Mouse (Mus musculus) megakaryocyte, embryonic 14.5 days (primary cell): ENCODE data around the gene Gm10964. TPM values are rescaled to one million over a fixed set of nuclear protein-coding genes. Genes with fewer than 3 reads are reported as not detected.
A peak's percentile ranks its signal among the peaks of the same experiment; 100 is the strongest.

Source experiments
- H3K27me3 ChIP-seq: replicated peaks from 2 replicates; pipeline ENCODE3; 2012; ENCODE audit warnings: inconsistent platforms
- H3K36me3 ChIP-seq: replicated peaks from 2 replicates; pipeline ENCODE3; 2012; ENCODE audit warnings: low read length, inconsistent platforms, mixed read lengths
- H3K4me1 ChIP-seq: 2 replicates; pipeline ENCODE4 v1.6.1; 2012; ENCODE audit warnings: inconsistent platforms
- H3K4me3 ChIP-seq: replicated peaks from 2 replicates; pipeline ENCODE3; 2012; ENCODE audit warnings: moderate library complexity, mild to moderate bottlenecking, inconsistent platforms
- H3K9me3 ChIP-seq: 2 replicates; pipeline ENCODE4 v1.6.1; 2012; ENCODE audit warnings: inconsistent platforms
- FLI1 ChIP-seq: IDR thresholded peaks from 2 replicates; pipeline ENCODE4 v1.6.1; 2012; ENCODE audit warnings: low read length, inconsistent platforms, mixed read lengths
- GATA1 ChIP-seq: IDR thresholded peaks from 3 replicates; pipeline ENCODE4 v1.6.1; 2012; ENCODE audit warnings: mixed read lengths, low read length, inconsistent platforms, borderline replicate concordance
- polyA plus RNA-seq: library from polyadenylated mRNA; stranded (reverse); fragments of >175 nt; gene quantifications from 2 replicates; pipeline ENCODE4 v1.2.3, GENCODE M21; 2012; ENCODE audit warnings: low replicate concordance; ENCODE audit not compliant: insufficient read depth

The Gm10964 gene
- polyA plus RNA-seq, 1 experiment, result not detected

GRCm38 (mm10) chr3:103733799-103734695 lies 5.1 kb upstream of the Gm10964 start:
- H3K4me1 ChIP-seq, result peaks cover 56% of the 10 kb centered on the region
- no peak for TF ChIP-seq FLI1
- no peak for TF ChIP-seq GATA1
- no peak overlapping the region for H3K4me3 ChIP-seq
- H3K27me3 ChIP-seq, result no peaks in the 10 kb centered on the region
- H3K9me3 ChIP-seq, result no peaks in the 10 kb centered on the region
- peaks cover 76% of the 10 kb centered on the region for H3K36me3 ChIP-seq

- Histone ChIP-seq H3K36me3 (peaks cover 82% of the 10 kb centered on the region), H3K27me3 (no peaks in the 10 kb centered on the region), H3K4me1 (peaks cover 56% of the 10 kb centered on the region), H3K4me3 (no peak overlapping the region), H3K9me3 (no peaks in the 10 kb centered on the region)
- TF ChIP-seq GATA1, result no peak
- no peak for TF ChIP-seq FLI1
These were observed 4.3 kb upstream of the Gm10964 start for GRCm38 (mm10) chr3:103734696-103735519.

- Histone ChIP-seq H3K4me1 (peaks cover 62% of the 10 kb centered on the region), H3K4me3 (no peak overlapping the region), H3K36me3 (peaks cover 85% of the 10 kb centered on the region), H3K27me3 (no peaks in the 10 kb centered on the region), H3K9me3 (no peaks in the 10 kb centered on the region)
- TF ChIP-seq GATA1 (no peak), FLI1 (no peak)
These were observed 3.2 kb upstream of the Gm10964 start for GRCm38 (mm10) chr3:103735776-103736600.

GRCm38 (mm10) chr3:103737061-103737754 lies 2.0 kb upstream of the Gm10964 start:
- TF ChIP-seq FLI1, result no peak
- no peak for TF ChIP-seq GATA1
- Histone ChIP-seq H3K36me3 (peaks cover 91% of the 10 kb centered on the region), H3K4me3 (no peak overlapping the region), H3K4me1 (peaks cover 60% of the 10 kb centered on the region), H3K9me3 (no peaks in the 10 kb centered on the region), H3K27me3 (no peaks in the 10 kb centered on the region)

GRCm38 (mm10) chr3:103737778-103738571 lies 1.2 kb upstream of the Gm10964 start, which contains the start of gene Olfml3:
Olfml3 (minus strand) TSS chr3:103738001.
- no peaks in the 10 kb centered on the region for H3K27me3 ChIP-seq
- peak within 1 kb of the TSS; percentile 82 for H3K4me3 ChIP-seq
- H3K9me3 ChIP-seq, result no peaks in the 10 kb centered on the region
- H3K36me3 ChIP-seq, result peaks cover 95% of the 10 kb centered on the region
- TF ChIP-seq FLI1 (no peak), GATA1 (no peak)
- peaks cover 62% of the 10 kb centered on the region for H3K4me1 ChIP-seq

- TF ChIP-seq FLI1, result no peak
- TF ChIP-seq GATA1, result no peak
- Histone ChIP-seq H3K27me3 (no peaks in the 10 kb centered on the region), H3K36me3 (peaks cover 100% of the 10 kb centered on the region), H3K4me1 (peaks cover 60% of the 10 kb centered on the region), H3K9me3 (no peaks in the 10 kb centered on the region), H3K4me3 (no peak overlapping the region)
These were observed 1.2 kb downstream of the Gm10964 start for GRCm38 (mm10) chr3:103740342-103740741.

GRCm38 (mm10) chr3:103743208-103743607 lies 4.0 kb downstream of the Gm10964 start:
- TF ChIP-seq GATA1, result no peak
- no peak for TF ChIP-seq FLI1
- H3K36me3 ChIP-seq, result peaks cover 100% of the 10 kb centered on the region

More at GRCm38 (mm10) chr3:103743208-103743607, 4.0 kb downstream of the Gm10964 start:
- H3K27me3 ChIP-seq, result no peaks in the 10 kb centered on the region
- H3K4me3 ChIP-seq, result no peak overlapping the region
- peaks cover 77% of the 10 kb centered on the region for H3K4me1 ChIP-seq
- no peaks in the 10 kb centered on the region for H3K9me3 ChIP-seq
